13 mouse cellular contexts compared by ENCODE assay signal in the genomic region with DNA sequence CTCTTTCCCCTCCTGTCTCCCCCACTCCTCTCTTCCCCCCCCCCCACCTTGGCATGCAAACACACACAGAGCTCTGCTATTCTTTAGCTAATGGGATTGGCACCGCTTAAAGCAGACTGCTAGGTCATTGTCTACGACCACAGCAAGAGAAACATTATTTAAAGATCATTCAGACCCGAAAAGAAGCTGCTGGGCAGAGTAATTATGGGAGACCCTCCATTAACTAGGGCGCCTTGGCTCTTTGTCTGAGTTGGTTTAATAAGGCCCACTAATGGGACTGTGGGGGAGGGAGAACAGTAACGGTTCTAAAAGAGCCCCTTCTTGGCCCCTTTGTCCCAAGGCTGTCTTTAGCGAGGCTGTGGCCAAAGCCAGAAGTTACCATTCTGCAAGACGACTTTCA. TPM values are rescaled to one million over a fixed set of nuclear protein-coding genes. Genes with fewer than 3 reads are reported as not detected.
DNase-seq lines count a peak whose midpoint lies in the region; ATAC-seq lines count a peak whose summit lies in the region.
"Had no signal": no experiment of that assay in that cellular context is flagged by ENCODE, and none has a peak within 500 bp of the region (broad histone marks: within the 10 kb centered on the region; RNA-seq: fewer than 3 reads in every experiment).

No protein-coding gene starts in this region.

- peak; percentile 83; the same call in 1 of the 2 replicates for ATAC-seq in neural tube, embryonic 14.5 days (ENCODE audit: low read depth)
- ATAC-seq: lung, postnatal 0 days had no signal

- no peak overlapping the region for H3K4me2 ChIP-seq in neural tube, embryonic 14.5 days (ENCODE audit: low read depth, low read length)
- H3K4me2 ChIP-seq: limb, embryonic 15.5 days had no signal

- H3K9ac ChIP-seq in neural tube, embryonic 14.5 days (replicated peaks; ENCODE audit: low read depth, low read length), result no peak overlapping the region
- H3K9ac ChIP-seq: limb, embryonic 15.5 days had no signal

- H3K4me1 ChIP-seq in embryonic facial prominence, embryonic 10.5 days, result peaks cover 18% of the 10 kb centered on the region
- peaks cover 23% of the 10 kb centered on the region for H3K4me1 ChIP-seq in midbrain, embryonic 10.5 days
- H3K4me1 ChIP-seq in neural tube, embryonic 14.5 days (ENCODE audit: control insufficient read depth, insufficient read depth, low read length), result 0 out of 2 replicates have a peak, but pooled peaks cover 7% of the 10 kb centered on the region
- H3K4me1 ChIP-seq: limb, embryonic 15.5 days had no signal

- no peak overlapping the region for H3K4me3 ChIP-seq in embryonic facial prominence, embryonic 10.5 days
- peak overlapping the region; percentile 27; the same call in 1 of the 2 replicates for H3K4me3 ChIP-seq in midbrain, embryonic 10.5 days
- no peak overlapping the region for H3K4me3 ChIP-seq in neural tube, embryonic 14.5 days (ENCODE audit: low read depth, low read length)
- H3K4me3 ChIP-seq: limb, embryonic 15.5 days had no signal

- WGBS in embryonic facial prominence, embryonic 10.5 days, result 22% methylated on average over 7 of the region's 7 CpGs
- 14% methylated on average over 7 of the region's 7 CpGs for WGBS in midbrain, embryonic 10.5 days
- WGBS in neural tube, embryonic 14.5 days, result 8% methylated on average over 7 of the region's 7 CpGs

- H3K27ac ChIP-seq in embryonic facial prominence, embryonic 10.5 days (replicated peaks), result peak overlapping the region; percentile 70
- H3K27ac ChIP-seq in midbrain, embryonic 10.5 days (replicated peaks), result peak overlapping the region; percentile 84
- H3K27ac ChIP-seq in neural tube, embryonic 14.5 days (ENCODE audit: low read depth, low read length), result no peak overlapping the region
- H3K27ac ChIP-seq: kidney, postnatal 0 days; limb, embryonic 15.5 days had no signal

- H3K27me3 ChIP-seq in embryonic facial prominence, embryonic 10.5 days (replicated peaks; ENCODE audit: low read depth, poor library complexity, severe bottlenecking), result 0 out of 2 replicates have a peak, but pooled peaks cover 4% of the 10 kb centered on the region
- peaks cover 14% of the 10 kb centered on the region; the same call in 1 of the 2 replicates for H3K27me3 ChIP-seq in midbrain, embryonic 10.5 days (ENCODE audit: low read depth, poor library complexity, severe bottlenecking)
- H3K27me3 ChIP-seq in neural tube, embryonic 14.5 days (ENCODE audit: control insufficient read depth, insufficient read depth, low read length), result no peaks in the 10 kb centered on the region
- H3K27me3 ChIP-seq: limb, embryonic 15.5 days had no signal

- no peaks in the 10 kb centered on the region for H3K36me3 ChIP-seq in embryonic facial prominence, embryonic 10.5 days (replicated peaks)
- H3K36me3 ChIP-seq in midbrain, embryonic 10.5 days, result no peaks in the 10 kb centered on the region
- H3K36me3 ChIP-seq in neural tube, embryonic 14.5 days (ENCODE audit: control insufficient read depth, insufficient read depth, low read length), result no peaks in the 10 kb centered on the region
- H3K36me3 ChIP-seq: limb, embryonic 15.5 days had no signal

- no peaks in the 10 kb centered on the region for H3K9me3 ChIP-seq in embryonic facial prominence, embryonic 10.5 days
- no peaks in the 10 kb centered on the region for H3K9me3 ChIP-seq in midbrain, embryonic 10.5 days (replicated peaks)
- no peaks in the 10 kb centered on the region for H3K9me3 ChIP-seq in neural tube, embryonic 14.5 days (ENCODE audit: control insufficient read depth, low read length)
- H3K9me3 ChIP-seq: limb, embryonic 15.5 days had no signal

- peak; percentile 15 for DNase-seq in embryonic facial prominence, embryonic 10.5 days (ENCODE audit: low spot score)
- peak; percentile 9 for DNase-seq in forelimb bud, embryonic 11.5 days (ENCODE audit: low read depth, low spot score)
- DNase-seq in midbrain, embryonic 10.5 days (ENCODE audit: low spot score), result peak; percentile 32
- DNase-seq in thymus, postnatal 14 days, result no peak
- no peak for DNase-seq in layer of hippocampus, adult 8-10 months (ENCODE audit: low spot score in 2 of 2)
- DNase-seq in kidney, adult 8-10 months, result no peak
- DNase-seq in kidney, adult 11 months, result no peak

RNA-seq across cellular contexts. Expression of a gene that starts 18.7 kb away (rescaled TPM):
- polyA plus RNA-seq in embryonic facial prominence, embryonic 10.5 days (2016; fragmentation: Nextera tagmentation; extraction: Ambion mirVana), result 9.2 TPM in 2 replicates
- polyA plus RNA-seq in midbrain, embryonic 10.5 days (2016; fragmentation: Nextera tagmentation; extraction: Ambion mirVana), result 7.3 and 7.6 TPM in 2 replicates
- 13.9 and 15.6 TPM in 2 replicates for polyA plus RNA-seq in neural tube, embryonic 14.5 days (2014; fragmentation: Nextera tagmentation; extraction: Ambion mirVana)
- total RNA-seq in layer of hippocampus, adult 8-10 months (2022), result 10 to 100 TPM; 37.1 to 46.7 (median 41.8) TPM

RNA-seq across cellular contexts. Expression of a gene that starts 57.2 kb away (rescaled TPM):
- polyA plus RNA-seq in embryonic facial prominence, embryonic 10.5 days (2016; fragmentation: Nextera tagmentation; extraction: Ambion mirVana), result 0.40 and 0.65 TPM in 2 replicates
- 0.15 and 0.42 TPM in 2 replicates for polyA plus RNA-seq in midbrain, embryonic 10.5 days (2016; fragmentation: Nextera tagmentation; extraction: Ambion mirVana)
- not detected in 2 replicates for polyA plus RNA-seq in neural tube, embryonic 14.5 days (2014; fragmentation: Nextera tagmentation; extraction: Ambion mirVana)
- total RNA-seq in layer of hippocampus, adult 8-10 months (2022), result under 1 TPM in 3 of 4 experiments, not detected in 1; 0.47 to 0.57 (median 0.54) TPM
- total RNA-seq: common myeloid progenitor, adult 5-6 weeks; layer of hippocampus, postnatal 10 days had no signal
- polyA plus RNA-seq: lung, postnatal 0 days had no signal

Comparison
In these comparisons a context has a peak if more than half of its experiments do, and no peak if none do; other contexts are left out.
1. DNase-seq: peak in embryonic facial prominence, embryonic 10.5 days (single experiment), forelimb bud, embryonic 11.5 days (single experiment) and midbrain, embryonic 10.5 days (single experiment); none in thymus, postnatal 14 days (single experiment), layer of hippocampus, adult 8-10 months (0 of 2), kidney, adult 8-10 months (0 of 2) and kidney, adult 11 months (single experiment).